Mouse (Mus musculus) layer of hippocampus, postnatal 10 days (tissue): ENCODE data around the gene Slc6a5. TPM values are rescaled to one million over a fixed set of nuclear protein-coding genes. Genes with fewer than 3 reads are reported as not detected.

Source experiments
- DNase-seq, 2 experiments: peaks; one replicate each; pipeline ENCODE4 v3.0.0; 2021; ENCODE audit warnings: low spot score in 2 of 2
- total RNA-seq, 2 experiments: library from RNA; stranded (reverse); gene quantifications; 2 replicates each; pipeline ENCODE4 v1.2.3; 2021

The Slc6a5 gene
- total RNA-seq, 2 experiments from 2014 or later, result 0.11 to 0.16 TPM

DNA sequence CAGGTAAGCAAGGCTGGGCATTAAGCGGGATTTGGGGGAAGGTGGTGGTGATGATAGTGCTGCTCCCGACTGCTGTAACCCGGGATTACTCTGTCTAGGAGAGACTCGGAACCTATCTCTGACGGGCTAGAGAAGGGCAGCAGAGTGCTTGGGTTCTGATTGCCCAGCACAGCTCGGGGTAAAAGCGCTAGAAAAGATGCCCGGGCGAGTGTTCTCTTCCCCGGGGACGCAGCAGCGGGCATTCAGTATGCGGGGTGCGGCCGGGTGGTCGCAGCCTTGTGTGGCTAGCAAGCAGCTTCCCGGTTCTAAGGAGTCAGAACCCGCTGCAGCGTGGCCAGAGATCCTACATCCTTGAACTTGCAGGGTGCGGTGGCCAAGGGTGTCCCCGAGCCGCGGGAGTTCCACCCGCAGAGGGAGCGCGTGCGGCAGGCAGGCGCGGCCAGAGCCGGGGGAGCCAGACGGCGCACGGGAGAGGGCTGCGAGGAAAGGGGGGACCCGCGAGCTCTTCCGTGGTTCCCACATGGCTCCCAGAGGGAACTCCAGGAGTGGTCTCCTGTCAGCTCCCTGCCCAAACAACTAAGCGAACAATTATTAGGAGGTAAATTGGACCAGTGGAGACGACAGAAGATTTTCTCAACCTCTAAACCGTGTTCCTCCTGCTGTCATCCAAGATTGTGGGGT lies 65.6 kb downstream of the Slc6a5 start:
- DNase-seq, result peak; percentile 49 to 73

DNA sequence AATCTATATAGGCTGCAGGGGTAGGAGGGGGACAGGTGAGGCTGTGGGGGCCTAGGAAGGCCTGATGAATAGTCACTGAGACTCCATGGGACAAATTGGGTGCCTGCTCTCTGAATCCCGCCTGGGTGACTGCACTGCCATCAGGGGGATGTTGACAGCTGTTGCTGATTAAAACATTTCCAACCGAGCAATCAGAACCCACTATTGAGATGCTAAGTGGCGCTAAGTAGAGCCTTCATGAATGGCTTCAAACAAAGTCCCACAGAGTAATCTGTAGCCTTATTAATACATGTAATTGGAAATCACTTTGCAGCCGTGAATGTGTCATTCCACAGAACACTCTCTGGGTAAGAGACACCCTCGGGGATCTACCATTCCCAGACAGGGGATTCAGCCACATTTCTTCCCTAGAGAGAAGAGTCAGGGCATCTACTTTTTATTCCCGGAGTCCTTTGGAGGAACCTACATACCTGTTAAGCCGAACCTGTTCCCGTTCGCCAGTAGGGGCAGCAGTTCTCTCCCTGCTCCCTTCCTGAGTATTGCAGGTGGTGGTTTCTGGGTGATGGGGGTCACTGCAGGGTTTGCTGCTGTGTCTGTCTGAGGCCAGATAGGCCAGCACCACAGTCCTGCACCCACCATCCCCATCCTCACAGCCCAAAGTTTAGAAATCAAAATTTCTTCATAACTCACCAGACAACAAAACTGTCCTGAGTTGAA lies 71.7 kb downstream of the Slc6a5 start:
- no peak for DNase-seq

DNA sequence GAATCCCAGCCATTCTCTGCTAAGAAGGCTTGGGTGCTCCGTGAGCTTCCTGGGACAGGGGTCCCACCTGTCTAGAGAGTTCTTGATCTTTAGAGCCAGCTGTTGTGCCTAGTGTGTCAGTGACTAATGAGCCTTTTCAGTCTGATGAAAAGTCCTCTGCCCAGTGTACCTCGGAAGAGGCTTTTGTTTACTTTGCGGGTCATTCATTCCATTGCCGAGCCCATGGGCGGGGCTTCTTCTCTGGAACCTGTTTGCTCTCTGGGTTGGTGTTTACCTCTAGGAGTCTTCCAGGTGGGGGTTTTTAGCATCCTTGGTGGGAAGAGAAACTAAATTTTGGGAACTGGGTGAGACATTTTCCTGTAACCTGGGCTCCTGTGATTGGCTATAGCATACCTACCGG lies 74.8 kb downstream of the Slc6a5 start:
- no peak for DNase-seq

DNA sequence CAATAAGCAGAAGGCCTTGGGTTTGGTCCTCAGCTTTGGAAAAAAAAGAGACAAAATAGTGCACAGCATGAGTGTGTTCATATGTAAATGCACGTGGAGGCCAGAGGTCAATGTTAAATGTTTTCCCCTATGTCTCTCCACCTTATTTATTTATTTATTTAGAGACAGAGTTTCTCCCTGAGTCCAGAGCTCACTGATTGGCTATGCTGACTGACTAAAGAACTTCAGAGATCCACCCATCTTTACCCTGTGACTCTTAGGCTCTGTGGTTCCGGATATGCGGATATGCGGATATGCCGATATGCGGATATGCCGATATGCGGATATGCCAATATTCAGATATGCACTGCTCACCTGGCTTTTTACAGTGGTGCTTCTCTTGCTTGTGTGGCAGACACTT lies 76.0 kb downstream of the Slc6a5 start:
- DNase-seq, result no peak

GRCm38 (mm10) chr7:49999321-49999720 lies 89.4 kb downstream of the Slc6a5 start:
- DNase-seq, result no peak

DNA sequence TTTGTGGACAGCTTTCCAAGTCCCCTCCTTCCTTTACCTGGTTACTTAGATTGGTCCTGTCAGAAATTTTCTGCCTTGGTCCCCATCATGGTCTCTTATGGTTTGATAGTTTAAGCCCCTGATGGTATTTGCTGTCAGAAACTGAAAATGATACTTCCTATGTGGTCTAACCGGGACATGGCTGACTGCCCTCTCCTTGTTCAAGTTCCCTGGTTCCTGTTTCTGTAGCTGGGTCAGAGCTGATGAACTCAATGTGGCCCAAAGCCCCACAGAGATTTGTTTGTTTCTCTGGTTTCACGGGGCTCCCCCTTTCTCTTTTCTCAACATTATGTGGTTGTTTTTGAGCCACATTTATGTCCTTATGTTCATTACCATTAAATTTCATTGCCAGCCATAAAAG lies 95.3 kb downstream of the Slc6a5 start:
- DNase-seq, result no peak

Other genes starting within 250 kb of the Slc6a5 start
- 1 to 10 TPM; 6.5 to 8.7 TPM for gene Htatip2, start 151.0 kb upstream of the Slc6a5 start, total RNA-seq
- gene Prmt3, start 131.8 kb upstream of the Slc6a5 start, total RNA-seq, result 10 to 100 TPM; 35.3 to 40.6 TPM
- 10 to 100 TPM; 66.0 to 75.2 TPM for gene Nell1, start 64.7 kb downstream of the Slc6a5 start, total RNA-seq